Mouse (Mus musculus) urinary bladder, adult 18-20 months (tissue): ENCODE data around the gene Zfp62.

Source experiments
- DNase-seq, 2 experiments: peaks; one replicate each; pipeline ENCODE4 v3.0.0; 2022; ENCODE audit warnings: low spot score in 2 of 2, mixed read lengths in 2 of 2

Gene Zfp62

GRCm38 (mm10) chr11:49248974-49249700 is 46.0 kb downstream of the Zfp62 start:
- no peak for DNase-seq

GRCm38 (mm10) chr11:49249811-49250421 is 46.8 kb downstream of the Zfp62 start:
- DNase-seq, result no peak

- DNase-seq, result peak; percentile 91 to 92
Observed at GRCm38 (mm10) chr11:49250422-49251379, 47.6 kb downstream of the Zfp62 start.

GRCm38 (mm10) chr11:49251380-49251761 is 48.3 kb downstream of the Zfp62 start:
- no peak for DNase-seq

- no peak for DNase-seq
Observed at GRCm38 (mm10) chr11:49252048-49252447, 49.0 kb downstream of the Zfp62 start.

GRCm38 (mm10) chr11:49253035-49253434 is 49.9 kb downstream of the Zfp62 start:
- no peak for DNase-seq

- no peak for DNase-seq
Observed at GRCm38 (mm10) chr11:49259296-49259695, 56.2 kb downstream of the Zfp62 start.

GRCm38 (mm10) chr11:49259829-49260228 is 56.7 kb downstream of the Zfp62 start:
- DNase-seq, result no peak

- no peak for DNase-seq
Observed at GRCm38 (mm10) chr11:49260598-49261312, 57.7 kb downstream of the Zfp62 start.

GRCm38 (mm10) chr11:49261313-49261855 is 58.3 kb downstream of the Zfp62 start:
- DNase-seq, result no peak

GRCm38 (mm10) chr11:49262286-49262685 is 59.2 kb downstream of the Zfp62 start:
- DNase-seq, result no peak

GRCm38 (mm10) chr11:49263149-49263548 is 60.1 kb downstream of the Zfp62 start:
- DNase-seq, result no peak

GRCm38 (mm10) chr11:49264081-49264480 is 61.0 kb downstream of the Zfp62 start:
- no peak for DNase-seq

- no peak for DNase-seq
Observed at GRCm38 (mm10) chr11:49264622-49265021, 61.5 kb downstream of the Zfp62 start.

- DNase-seq, result no peak
Observed at GRCm38 (mm10) chr11:49265101-49265500, 62.0 kb downstream of the Zfp62 start.

GRCm38 (mm10) chr11:49266671-49267070 is 63.6 kb downstream of the Zfp62 start:
- no peak for DNase-seq

- DNase-seq, result no peak
Observed at GRCm38 (mm10) chr11:49267316-49267715, 64.2 kb downstream of the Zfp62 start.

GRCm38 (mm10) chr11:49267970-49268579 is 65.0 kb downstream of the Zfp62 start:
- no peak for DNase-seq
